Mouse (Mus musculus) hindbrain, embryonic 12.5 days (tissue): ENCODE data around the gene Mta3. TPM values are rescaled to one million over a fixed set of nuclear protein-coding genes. Genes with fewer than 3 reads are reported as not detected.

Source experiments
- ATAC-seq: fragments of 200-750 bp; cut with Nextera tagmentation; 2 replicates; pipeline ENCODE4 v1.8.0; 2017; ENCODE audit warnings: moderate TSS enrichment; ENCODE audit not compliant: low FRiP score
- H3K27ac ChIP-seq: fragments of 300-500 bp; sonication (generic); 2 replicates; pipeline ENCODE4 v1.5.1; 2016; ENCODE audit warnings: mild to moderate bottlenecking
- H3K27me3 ChIP-seq: fragments of 300-500 bp; sonication (generic); 2 replicates; pipeline ENCODE4 v1.6.1; 2016; ENCODE audit warnings: mild to moderate bottlenecking
- H3K36me3 ChIP-seq: fragments of 300-500 bp; sonication (generic); 2 replicates; pipeline ENCODE4 v1.6.1; 2016; ENCODE audit warnings: mild to moderate bottlenecking
- H3K4me1 ChIP-seq: fragments of 300-500 bp; sonication (generic); 2 replicates; pipeline ENCODE4 v1.6.1; 2016
- H3K4me2 ChIP-seq: fragments of 300-500 bp; sonication (generic); replicated peaks from 2 replicates; pipeline ENCODE4 v1.6.1; 2016; ENCODE audit warnings: mild to moderate bottlenecking
- H3K4me3 ChIP-seq: fragments of 300-500 bp; sonication (generic); 2 replicates; pipeline ENCODE4 v1.5.1; 2016; ENCODE audit warnings: mild to moderate bottlenecking
- H3K9ac ChIP-seq: fragments of 300-500 bp; sonication (generic); 2 replicates; pipeline ENCODE4 v1.6.1; 2016; ENCODE audit warnings: mild to moderate bottlenecking, moderate library complexity
- H3K9me3 ChIP-seq: fragments of 300-500 bp; sonication (generic); replicated peaks from 2 replicates; pipeline ENCODE4 v1.6.1; 2016; ENCODE audit warnings: mild to moderate bottlenecking
- WGBS: fragments of 180-500 bp; shearing (Covaris S2); methylation state at CpG from one replicate; pipeline ENCODE4 v1.1.7; 2016; 5-methylcytosine and 5-hydroxymethylcytosine counted together
- polyA plus RNA-seq: library from polyadenylated mRNA; unstranded; fragments of >200 nt; fragmentation: Nextera tagmentation; extraction: Ambion mirVana; gene quantifications from 2 replicates; pipeline ENCODE4 v1.2.1, GENCODE M21; 2016

Gene Mta3
- polyA plus RNA-seq, 1 experiment from 2014 or later: 43.4 TPM

- ATAC-seq: no peak
- WGBS: 77% methylated on average over 3 of the region's 3 CpGs
- Histone ChIP-seq H3K4me2 (no peak overlapping the region), H3K27me3 (no peaks in the 10 kb centered on the region), H3K9me3 (no peaks in the 10 kb centered on the region), H3K36me3 (no peaks in the 10 kb centered on the region), H3K9ac (no peak overlapping the region), H3K4me1 (peaks cover 13% of the 10 kb centered on the region), H3K27ac (no peak overlapping the region), H3K4me3 (no peak overlapping the region)
Observed at GRCm38 (mm10) chr17:83821876-83822275, 115.9 kb downstream of the Mta3 start.

DNA sequence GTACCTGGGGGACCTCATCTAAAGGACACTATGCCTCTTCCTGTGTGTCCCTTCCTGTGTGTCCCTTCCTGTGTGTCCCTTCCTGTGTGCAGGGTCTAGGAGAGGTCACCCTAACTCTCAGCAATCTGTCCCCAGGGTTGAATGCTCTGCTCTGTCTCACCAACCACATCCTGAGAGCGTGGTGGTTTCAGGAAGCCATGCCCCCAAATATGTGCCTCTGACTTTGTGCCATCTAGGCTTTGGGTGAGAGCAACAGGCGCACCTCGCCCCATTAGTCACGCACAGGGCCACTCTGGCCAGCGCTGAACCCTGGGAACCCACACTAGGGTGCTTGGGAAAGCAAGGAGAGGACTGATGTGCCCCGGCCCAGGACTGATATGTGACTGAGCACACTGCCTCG, 117.9 kb downstream of the Mta3 start:
- H3K9ac ChIP-seq: no peak overlapping the region
- no peak for ATAC-seq
- no peaks in the 10 kb centered on the region for H3K27me3 ChIP-seq
- H3K36me3 ChIP-seq: no peaks in the 10 kb centered on the region
- no peak overlapping the region for H3K27ac ChIP-seq
- no peak overlapping the region for H3K4me2 ChIP-seq
- peaks cover 13% of the 10 kb centered on the region for H3K4me1 ChIP-seq
- no peaks in the 10 kb centered on the region for H3K9me3 ChIP-seq
- no peak overlapping the region for H3K4me3 ChIP-seq
- WGBS: 88% methylated on average over 7 of the region's 7 CpGs

DNA sequence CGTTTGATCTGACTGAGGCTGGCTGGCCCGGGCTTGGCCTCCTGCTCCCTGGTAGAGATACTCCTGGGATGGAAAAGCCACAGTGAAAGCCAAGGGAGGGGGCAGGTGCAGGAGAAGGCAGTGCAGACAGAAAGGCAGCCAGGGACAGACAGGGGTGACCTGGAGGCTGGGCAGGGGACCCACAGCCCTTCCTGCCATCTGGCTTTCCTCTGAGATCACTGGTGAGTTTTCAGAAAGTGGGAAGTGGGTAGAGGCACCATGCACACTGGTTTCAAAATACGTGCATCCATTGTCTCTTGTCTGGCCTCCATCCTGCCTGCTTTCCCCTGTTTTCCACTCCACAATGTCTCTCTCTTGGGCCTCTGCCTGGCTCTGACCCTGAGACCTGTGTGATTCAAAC, 123.4 kb downstream of the Mta3 start:
- peaks cover 7% of the 10 kb centered on the region; the same call in 1 of the 2 replicates for H3K4me1 ChIP-seq
- no peak overlapping the region for H3K9ac ChIP-seq
- H3K36me3 ChIP-seq: no peaks in the 10 kb centered on the region
- H3K9me3 ChIP-seq: no peaks in the 10 kb centered on the region
- H3K27ac ChIP-seq: no peak overlapping the region
- H3K4me2 ChIP-seq: no peak overlapping the region
- 69% methylated on average over 3 of the region's 3 CpGs for WGBS
- H3K4me3 ChIP-seq: no peak overlapping the region
- H3K27me3 ChIP-seq: no peaks in the 10 kb centered on the region; the same call in 1 of the 2 replicates
- no peak for ATAC-seq

DNA sequence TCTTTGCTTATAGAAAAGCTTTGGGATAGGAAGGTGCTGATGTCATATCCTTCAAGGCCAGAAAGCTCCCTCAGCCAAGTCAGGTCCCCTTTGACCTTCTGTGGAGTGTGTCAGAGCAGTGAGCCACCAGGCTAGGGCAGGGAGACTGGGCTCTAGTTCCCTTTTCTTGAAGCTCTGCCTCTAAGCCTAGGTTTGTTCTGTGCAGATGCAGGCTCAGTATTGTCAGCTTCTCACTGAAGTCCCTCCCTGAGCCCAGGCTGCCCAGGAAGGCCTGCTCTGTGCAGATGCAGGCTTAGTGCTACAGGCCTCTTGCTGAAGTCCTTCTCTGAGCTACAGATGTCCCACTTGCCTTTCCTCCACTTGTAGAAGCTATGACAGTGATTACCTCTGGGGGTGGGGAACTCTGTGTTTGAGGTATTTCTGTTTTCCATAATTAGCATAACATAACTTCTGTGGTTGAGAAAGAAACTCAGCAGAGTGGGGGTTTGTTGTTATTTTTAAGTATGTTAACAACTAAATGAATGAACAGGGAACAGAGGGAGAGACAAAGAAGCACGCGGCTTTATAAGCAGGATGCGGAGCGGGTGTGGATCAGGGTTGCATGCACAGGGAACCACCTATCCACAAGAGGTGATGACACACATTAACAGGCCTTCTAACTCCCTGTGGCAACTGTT, 124.8 kb downstream of the Mta3 start:
- no peaks in the 10 kb centered on the region; the same call in 1 of the 2 replicates for H3K27me3 ChIP-seq
- no peak overlapping the region for H3K27ac ChIP-seq
- no peak overlapping the region for H3K4me2 ChIP-seq
- ATAC-seq: no peak
- no peak overlapping the region for H3K9ac ChIP-seq
- H3K4me3 ChIP-seq: no peak overlapping the region
- H3K36me3 ChIP-seq: no peaks in the 10 kb centered on the region
- peaks cover 7% of the 10 kb centered on the region; the same call in 1 of the 2 replicates for H3K4me1 ChIP-seq
- no peaks in the 10 kb centered on the region for H3K9me3 ChIP-seq
- WGBS: 96% methylated on average over 4 of the region's 4 CpGs

DNA sequence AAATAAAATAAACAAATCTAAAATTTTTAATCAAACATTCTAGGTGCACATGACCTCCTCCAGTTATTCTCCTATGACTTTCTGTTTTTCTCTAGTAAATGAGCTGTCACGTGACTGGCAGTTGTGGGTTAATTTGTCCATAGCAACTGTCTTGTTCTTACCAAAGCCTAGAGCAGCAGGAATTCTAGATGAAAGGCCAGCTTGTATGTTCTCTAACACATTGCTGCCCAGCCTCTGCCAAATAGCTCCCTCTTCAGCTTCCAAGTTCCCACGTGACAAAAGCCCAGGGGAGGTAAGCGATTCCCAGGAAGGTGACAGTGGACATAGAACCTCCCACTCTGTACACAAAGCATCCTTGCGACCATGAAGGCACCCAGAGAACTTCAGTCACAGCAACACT, 128.2 kb downstream of the Mta3 start:
- Histone ChIP-seq H3K27ac (no peak overlapping the region), H3K9me3 (no peaks in the 10 kb centered on the region), H3K4me1 (peaks cover 11% of the 10 kb centered on the region), H3K9ac (no peak overlapping the region), H3K4me3 (no peak overlapping the region), H3K27me3 (no peaks in the 10 kb centered on the region; the same call in 1 of the 2 replicates), H3K36me3 (no peaks in the 10 kb centered on the region), H3K4me2 (no peak overlapping the region)
- no peak for ATAC-seq
- WGBS: 60% methylated on average over 4 of the region's 4 CpGs

DNA sequence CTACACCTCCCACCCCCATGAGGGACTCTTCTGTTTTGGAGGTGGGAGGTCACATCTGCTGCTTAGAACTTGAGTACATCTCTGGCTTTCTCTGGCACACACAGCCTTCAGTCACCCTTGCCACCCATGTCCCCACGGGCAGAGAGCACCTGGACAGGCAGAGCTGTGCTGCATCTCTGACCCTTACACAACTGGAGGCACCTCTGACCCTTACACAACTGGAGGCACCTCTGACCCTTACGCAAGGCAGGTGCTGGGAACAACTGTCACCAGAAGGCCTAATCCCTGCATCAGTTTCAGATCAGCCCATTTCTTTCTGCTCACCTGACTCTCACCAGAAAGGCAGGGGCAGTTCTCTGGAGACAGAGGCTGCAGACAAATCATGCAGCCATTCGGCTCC, 130.1 kb downstream of the Mta3 start:
- no peaks in the 10 kb centered on the region; the same call in 1 of the 2 replicates for H3K27me3 ChIP-seq
- no peaks in the 10 kb centered on the region for H3K9me3 ChIP-seq
- 69% methylated on average over 3 of the region's 3 CpGs for WGBS
- no peak overlapping the region; the same call in 1 of the 2 replicates for H3K9ac ChIP-seq
- no peak overlapping the region for H3K27ac ChIP-seq
- H3K36me3 ChIP-seq: no peaks in the 10 kb centered on the region
- no peak overlapping the region for H3K4me2 ChIP-seq
- H3K4me1 ChIP-seq: peaks cover 4% of the 10 kb centered on the region; the same call in 1 of the 2 replicates
- no peak overlapping the region for H3K4me3 ChIP-seq
- ATAC-seq: no peak

- H3K27ac ChIP-seq: no peak overlapping the region
- no peaks in the 10 kb centered on the region; the same call in 1 of the 2 replicates for H3K27me3 ChIP-seq
- H3K4me3 ChIP-seq: no peak overlapping the region
- ATAC-seq: no peak
- WGBS: 74% methylated on average over 8 of the region's 8 CpGs
- H3K36me3 ChIP-seq: no peaks in the 10 kb centered on the region
- H3K4me1 ChIP-seq: peaks cover 4% of the 10 kb centered on the region; the same call in 1 of the 2 replicates
- H3K9me3 ChIP-seq: no peaks in the 10 kb centered on the region
- no peak overlapping the region for H3K4me2 ChIP-seq
- no peak overlapping the region for H3K9ac ChIP-seq
Observed at GRCm38 (mm10) chr17:83837659-83838190, 131.8 kb downstream of the Mta3 start.

- peaks cover 7% of the 10 kb centered on the region; the same call in 1 of the 2 replicates for H3K4me1 ChIP-seq
Observed at GRCm38 (mm10) chr17:83839132-83839531, 133.2 kb downstream of the Mta3 start.

GRCm38 (mm10) chr17:83841011-83841410, 135.0 kb downstream of the Mta3 start:
- no peak overlapping the region for H3K4me3 ChIP-seq
- H3K27me3 ChIP-seq: no peaks in the 10 kb centered on the region
- no peak for ATAC-seq
- no peak overlapping the region for H3K27ac ChIP-seq
- WGBS: 75% methylated on average over 5 of the region's 5 CpGs
- no peak overlapping the region for H3K9ac ChIP-seq
- H3K36me3 ChIP-seq: no peaks in the 10 kb centered on the region
- peaks cover 6% of the 10 kb centered on the region; the same call in 1 of the 2 replicates for H3K4me1 ChIP-seq
- H3K9me3 ChIP-seq: no peaks in the 10 kb centered on the region
- H3K4me2 ChIP-seq: no peak overlapping the region

More at GRCm38 (mm10) chr17:83839132-83839531, 133.2 kb downstream of the Mta3 start:
- Histone ChIP-seq H3K9me3 (no peaks in the 10 kb centered on the region), H3K36me3 (no peaks in the 10 kb centered on the region), H3K27ac (no peak overlapping the region), H3K4me2 (no peak overlapping the region), H3K9ac (no peak overlapping the region), H3K4me3 (no peak overlapping the region), H3K27me3 (no peaks in the 10 kb centered on the region)
- ATAC-seq: no peak
- WGBS: 64% methylated on average over 9 of the region's 9 CpGs

DNA sequence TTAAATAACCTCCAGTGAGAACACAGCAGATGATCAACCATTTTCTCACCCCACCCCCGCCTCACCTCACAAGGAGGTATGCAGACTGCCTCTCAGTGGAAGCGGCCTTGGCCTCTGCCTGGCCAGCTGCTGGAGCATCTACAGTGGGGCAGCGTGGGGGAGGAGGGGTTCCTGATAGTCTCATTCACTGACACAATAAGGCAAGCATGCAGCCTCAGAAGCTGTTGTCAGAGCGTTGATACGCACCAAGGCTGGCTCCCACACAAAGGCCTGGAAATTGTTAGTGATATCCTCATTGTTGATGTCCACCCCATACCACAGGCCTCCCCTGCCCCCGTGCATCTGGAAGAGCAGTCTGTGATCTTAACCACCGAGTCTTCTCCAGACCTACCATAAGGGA, 137.8 kb downstream of the Mta3 start:
- Histone ChIP-seq H3K4me3 (no peak overlapping the region), H3K9me3 (no peaks in the 10 kb centered on the region), H3K36me3 (no peaks in the 10 kb centered on the region), H3K4me1 (peaks cover 3% of the 10 kb centered on the region; the same call in 1 of the 2 replicates), H3K27ac (no peak overlapping the region), H3K9ac (no peak overlapping the region), H3K27me3 (no peaks in the 10 kb centered on the region), H3K4me2 (no peak overlapping the region)
- WGBS: 54% methylated on average over 7 of the region's 7 CpGs
- no peak for ATAC-seq

DNA sequence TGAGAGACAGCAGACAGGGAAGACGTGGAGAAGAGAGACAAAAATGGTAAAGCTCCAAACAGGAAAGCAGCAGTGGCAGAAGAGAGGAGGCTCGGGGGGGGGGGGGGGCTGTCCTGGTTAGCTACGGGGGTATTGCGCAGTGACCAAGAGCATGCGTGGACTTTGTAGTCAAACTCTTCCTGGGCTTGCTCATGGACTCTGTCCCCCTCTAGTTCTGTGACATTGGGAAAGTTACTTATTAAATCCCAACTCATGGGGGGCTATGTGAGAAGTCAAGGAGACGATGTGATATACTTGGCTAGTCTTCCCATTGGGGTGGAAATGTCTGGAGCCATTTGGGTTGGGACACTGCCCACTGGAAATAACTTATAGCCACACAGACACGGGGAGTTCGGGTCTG, 139.6 kb downstream of the Mta3 start:
- H3K9me3 ChIP-seq: no peaks in the 10 kb centered on the region
- H3K4me2 ChIP-seq: no peak overlapping the region
- H3K9ac ChIP-seq: no peak overlapping the region
- peaks cover 16% of the 10 kb centered on the region for H3K4me1 ChIP-seq
- no peaks in the 10 kb centered on the region for H3K36me3 ChIP-seq
- WGBS: 88% methylated on average over 8 of the region's 8 CpGs
- no peak overlapping the region for H3K27ac ChIP-seq
- no peak overlapping the region for H3K4me3 ChIP-seq
- no peak for ATAC-seq
- no peaks in the 10 kb centered on the region for H3K27me3 ChIP-seq

DNA sequence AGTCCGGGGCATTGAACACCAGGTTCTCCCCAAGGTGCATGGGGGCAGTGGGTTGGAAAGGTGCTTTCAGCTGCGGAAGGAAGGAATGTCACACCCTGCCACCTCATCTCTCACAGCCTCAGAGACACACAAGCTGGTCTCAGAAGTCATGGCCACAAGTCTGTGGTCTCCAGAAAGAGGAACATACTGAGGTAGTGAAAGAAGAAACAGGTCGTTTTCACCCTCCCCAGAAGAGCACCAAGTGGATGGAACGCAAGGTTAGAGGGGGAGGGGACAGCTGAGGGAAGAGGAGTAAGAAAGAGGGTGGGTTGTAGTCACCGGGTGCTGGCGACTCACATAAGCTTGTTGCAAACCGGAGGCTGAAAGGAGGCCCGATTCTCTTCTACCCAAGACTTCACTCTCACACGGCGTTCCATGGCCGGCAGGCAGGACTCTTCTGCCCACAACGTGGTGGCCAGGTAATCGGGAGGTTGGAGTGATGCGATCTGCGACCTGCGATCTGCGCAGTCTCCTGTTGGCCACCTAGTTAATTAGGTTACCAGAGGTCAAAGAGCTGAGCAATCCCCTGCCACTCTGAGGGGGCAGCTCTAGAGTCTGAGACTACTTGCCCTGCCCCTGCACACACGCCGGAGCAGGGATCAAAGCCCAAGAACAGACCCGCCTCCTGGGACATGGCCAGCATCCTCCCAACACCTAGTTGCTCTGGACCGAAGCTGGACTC, 140.5 kb downstream of the Mta3 start:
- Histone ChIP-seq H3K9ac (no peak overlapping the region), H3K4me3 (no peak overlapping the region), H3K27ac (no peak overlapping the region), H3K4me1 (peaks cover 16% of the 10 kb centered on the region), H3K9me3 (no peaks in the 10 kb centered on the region), H3K4me2 (no peak overlapping the region), H3K36me3 (no peaks in the 10 kb centered on the region), H3K27me3 (no peaks in the 10 kb centered on the region)
- 82% methylated on average over 21 of the region's 21 CpGs for WGBS
- ATAC-seq: no peak
